Mouse (Mus musculus) CH12F3 (cell line): Measurements from ENCODE around the gene Stk11.

ENCODE experiments used
- in situ Hi-C: fragments of 300-500 bp; cut with MboI; formaldehyde crosslinking; loops from 2 replicates; pipeline ENCODE4 v1.14.3; 2020; ENCODE audit warnings: low sequenced_read_pairs

The Stk11 gene

GRCm38 (mm10) chr10:80129846-80130245 is 14.2 kb downstream of the Stk11 start:
- in situ Hi-C loops = no loop called here

GRCm38 (mm10) chr10:80130403-80131031 is 14.9 kb downstream of the Stk11 start:
- in situ Hi-C loops = no loop called here

- in situ Hi-C loops = no loop called here
Observed at GRCm38 (mm10) chr10:80131316-80131951, 15.8 kb downstream of the Stk11 start.

- in situ Hi-C loops = no loop called here
Observed at GRCm38 (mm10) chr10:80131952-80132350, 16.3 kb downstream of the Stk11 start.

GRCm38 (mm10) chr10:80133226-80133849 is 17.7 kb downstream of the Stk11 start:
- in situ Hi-C loops = no loop called here

- in situ Hi-C loops = no loop called here
Observed at GRCm38 (mm10) chr10:80134421-80134820, 18.8 kb downstream of the Stk11 start.

GRCm38 (mm10) chr10:80135161-80135560 is 19.6 kb downstream of the Stk11 start:
- in situ Hi-C loops = no loop called here

GRCm38 (mm10) chr10:80135641-80136040 is 20.0 kb downstream of the Stk11 start:
- in situ Hi-C loops = no loop called here

- in situ Hi-C loops = no loop called here
Observed at GRCm38 (mm10) chr10:80136179-80136951, 20.8 kb downstream of the Stk11 start.

GRCm38 (mm10) chr10:80136952-80137625 is 21.5 kb downstream of the Stk11 start:
- in situ Hi-C loops = no loop called here

GRCm38 (mm10) chr10:80137626-80138552 is 22.3 kb downstream of the Stk11 start:
- in situ Hi-C loops = no loop called here

- in situ Hi-C loops = no loop called here
Observed at GRCm38 (mm10) chr10:80138553-80139438, 23.2 kb downstream of the Stk11 start, which contains the start of gene Atp5d. Atp5d (plus strand) TSS chr10:80138632.

GRCm38 (mm10) chr10:80139439-80139775 is 23.8 kb downstream of the Stk11 start:
- in situ Hi-C loops = no loop called here

- in situ Hi-C loops = loop anchor here (10.0 kb wide), 1 partner anchor 155 kb away; the partner anchor contains the start of genes Cnn2 and Tmem259
Observed at GRCm38 (mm10) chr10:80139975-80140665, 24.5 kb downstream of the Stk11 start.

GRCm38 (mm10) chr10:80140666-80141035 is 25.0 kb downstream of the Stk11 start, which contains the start of gene Cbarp:
Cbarp (minus strand) TSS chr10:80140835.
- in situ Hi-C loops = loop anchor here (10.0 kb wide), 1 partner anchor 156 kb away; the partner anchor contains the start of genes Cnn2 and Tmem259

GRCm38 (mm10) chr10:80141243-80141642 is 25.6 kb downstream of the Stk11 start:
- in situ Hi-C loops = loop anchor here (10.0 kb wide), 1 partner anchor 156 kb away; the partner anchor contains the start of genes Cnn2 and Tmem259

- in situ Hi-C loops = loop anchor here (10.0 kb wide), 1 partner anchor 157 kb away; the partner anchor contains the start of genes Cnn2 and Tmem259
Observed at GRCm38 (mm10) chr10:80141786-80142529, 26.4 kb downstream of the Stk11 start.
